Mouse (Mus musculus) cerebellum, postnatal 10 days (tissue): ENCODE results near the gene Thsd4.
"Not testable (repeated sequence)": the region's sequence is repeated elsewhere in the genome, so short reads cannot be mapped to it uniquely, and the experiment has no call there.

Source experiments
- DNase-seq, 2 experiments: peaks; one replicate each; pipeline ENCODE4 v3.0.0; 2021; ENCODE audit warnings: mixed read lengths in 2 of 2

Gene Thsd4

GRCm38 (mm10) chr9:60305204-60305840, 216.5 kb downstream of the Thsd4 start:
- DNase-seq: no peak

GRCm38 (mm10) chr9:60296276-60296675, 225.6 kb downstream of the Thsd4 start:
- DNase-seq: no peak

- no peak for DNase-seq
Measured at GRCm38 (mm10) chr9:60295199-60295598, 226.6 kb downstream of the Thsd4 start.

- DNase-seq: peak; percentile 52 to 57
Measured at GRCm38 (mm10) chr9:60293129-60293528, 228.7 kb downstream of the Thsd4 start.

- no peak for DNase-seq
Measured at GRCm38 (mm10) chr9:60290780-60291179, 231.1 kb downstream of the Thsd4 start.

- no peak for DNase-seq
Measured at GRCm38 (mm10) chr9:60288789-60289188, 233.1 kb downstream of the Thsd4 start.

GRCm38 (mm10) chr9:60286390-60286789, 235.5 kb downstream of the Thsd4 start:
- DNase-seq: no peak

- DNase-seq: no peak
Measured at GRCm38 (mm10) chr9:60285047-60285462, 236.8 kb downstream of the Thsd4 start.

- no peak for DNase-seq
Measured at GRCm38 (mm10) chr9:60284318-60284717, 237.5 kb downstream of the Thsd4 start.

GRCm38 (mm10) chr9:60283546-60283945, 238.3 kb downstream of the Thsd4 start:
- DNase-seq: peak in 1 of 2 experiments; percentile 31

- DNase-seq: peak in 1 of 2 experiments; percentile 31
Measured at GRCm38 (mm10) chr9:60281281-60281680, 240.6 kb downstream of the Thsd4 start.

GRCm38 (mm10) chr9:60280786-60281185, 241.1 kb downstream of the Thsd4 start:
- no peak for DNase-seq

GRCm38 (mm10) chr9:60279556-60279955, 242.3 kb downstream of the Thsd4 start:
- no peak for DNase-seq

GRCm38 (mm10) chr9:60276351-60276750, 245.5 kb downstream of the Thsd4 start:
- DNase-seq: peak; percentile 38 to 55

- DNase-seq: peak; percentile 65 to 70
Measured at GRCm38 (mm10) chr9:60275410-60276159, 246.3 kb downstream of the Thsd4 start.

GRCm38 (mm10) chr9:60274503-60274902, 247.3 kb downstream of the Thsd4 start:
- no peak for DNase-seq

- not testable (repeated sequence) for DNase-seq
Measured at GRCm38 (mm10) chr9:60272345-60272744, 249.5 kb downstream of the Thsd4 start.

GRCm38 (mm10) chr9:60271940-60272339, 249.9 kb downstream of the Thsd4 start:
- DNase-seq: no peak

- DNase-seq: no peak
Measured at GRCm38 (mm10) chr9:60269807-60270206, 252.0 kb downstream of the Thsd4 start.

GRCm38 (mm10) chr9:60267273-60267626, 254.6 kb downstream of the Thsd4 start:
- DNase-seq: peak; percentile 59 to 67

- DNase-seq: peak in 1 of 2 experiments; percentile 17
Measured at GRCm38 (mm10) chr9:60266583-60267272, 255.1 kb downstream of the Thsd4 start.

GRCm38 (mm10) chr9:60264586-60265325, 257.1 kb downstream of the Thsd4 start:
- peak; percentile 66 to 67 for DNase-seq
